In the genomic region with DNA sequence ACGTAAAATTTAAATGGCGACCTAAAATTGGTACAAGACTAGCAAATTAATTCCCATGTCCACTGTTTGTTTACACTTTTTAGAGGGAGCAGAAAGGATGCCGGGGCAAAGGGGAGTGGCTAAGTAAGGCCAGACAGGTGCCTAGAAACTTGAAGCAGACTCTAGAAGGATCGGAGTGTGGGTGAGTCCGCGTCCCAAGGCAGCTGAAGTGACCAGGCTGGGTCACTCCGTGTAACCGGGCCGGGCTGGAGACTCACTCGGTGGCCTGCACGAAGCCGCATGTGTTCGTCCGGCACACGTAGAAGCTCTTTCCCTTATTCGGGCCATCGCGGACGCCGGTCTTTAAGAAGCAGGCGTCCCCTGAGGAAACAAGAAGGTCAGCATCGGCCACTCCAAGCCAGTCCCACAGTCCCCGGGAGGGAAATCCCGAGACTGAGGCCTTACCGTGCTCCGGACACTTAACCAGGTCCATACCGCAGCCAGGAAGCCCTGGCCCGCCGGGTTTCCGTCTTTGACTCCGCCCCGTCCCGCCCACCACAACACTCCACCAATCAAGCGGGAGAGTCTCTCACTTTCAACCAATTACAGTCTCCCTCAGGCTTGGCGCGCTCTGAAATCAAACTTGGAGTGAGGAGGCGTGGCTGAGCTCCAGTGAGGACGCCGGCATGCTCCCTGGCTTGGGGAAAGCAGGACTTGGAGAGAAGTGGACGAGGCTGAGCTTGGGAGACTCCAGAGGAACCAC, we compare ENCODE assay signal across 8 mouse cellular contexts. TPM values are rescaled to one million over a fixed set of nuclear protein-coding genes. Genes with fewer than 3 reads are reported as not detected.
DNase-seq lines count a peak whose midpoint lies in the region; ATAC-seq and TF ChIP-seq lines count a peak whose summit lies in the region.

A gene (minus strand): TSS at position 488 of the 742 bp plus-strand sequence.

- peaks cover 22% of the 10 kb centered on the region for H3K36me3 ChIP-seq in hindbrain, embryonic 10.5 days
- no peaks in the 10 kb centered on the region for H3K36me3 ChIP-seq in lung, postnatal 0 days (ENCODE audit: insufficient read depth, low read length)

- H3K4me3 ChIP-seq in hindbrain, embryonic 10.5 days, result peak within 1 kb of the TSS; percentile 80
- H3K4me3 ChIP-seq in lung, postnatal 0 days (ENCODE audit: low read depth, low read length), result peak within 1 kb of the TSS; percentile 58

- no peaks in the 10 kb centered on the region for H3K9me3 ChIP-seq in hindbrain, embryonic 10.5 days
- no peaks in the 10 kb centered on the region for H3K9me3 ChIP-seq in lung, postnatal 0 days (ENCODE audit: low read length)

- H3K9ac ChIP-seq in lung, postnatal 0 days (replicated peaks; ENCODE audit: low read depth), result peak within 1 kb of the TSS; percentile 51

- H3K4me2 ChIP-seq in lung, postnatal 0 days (replicated peaks; ENCODE audit: low read depth, low read length), result peak within 1 kb of the TSS; percentile 88

- no peak for TF ChIP-seq EP300 in lung, postnatal 0 days (IDR thresholded peaks at IDR 0.05)

- peaks cover 16% of the 10 kb centered on the region for H3K4me1 ChIP-seq in hindbrain, embryonic 10.5 days (replicated peaks)
- H3K4me1 ChIP-seq in lung, postnatal 0 days (ENCODE audit: insufficient read depth, low read depth, low read length), result peaks cover 3% of the 10 kb centered on the region; the same call in 1 of the 2 replicates

- WGBS in hindbrain, embryonic 10.5 days, result under 1% methylated on average over 40 of the region's 40 CpGs
- WGBS in lung, postnatal 0 days, result under 1% methylated on average over 37 of the region's 40 CpGs

- ATAC-seq in frontal cortex, adult (ENCODE audit: low TSS enrichment), result peak; percentile 99
- ATAC-seq in lung, postnatal 0 days, result peak; percentile 100

- no peaks in the 10 kb centered on the region for H3K27me3 ChIP-seq in hindbrain, embryonic 10.5 days (ENCODE audit: insufficient read depth, poor library complexity, severe bottlenecking)
- H3K27me3 ChIP-seq in lung, postnatal 0 days (replicated peaks; ENCODE audit: insufficient read depth, low read length), result no peaks in the 10 kb centered on the region

- DNase-seq in MN1 (ENCODE audit: low spot score), result peak; percentile 91
- DNase-seq in cerebellum, adult 9-10 months, result peak; percentile 89
- peak; percentile 95 for DNase-seq in hindbrain, embryonic 10.5 days (ENCODE audit: low spot score)
- peak; percentile 86 for DNase-seq in layer of hippocampus, adult 9-11 months
- peak; percentile 96 for DNase-seq in lung, postnatal 0 days (ENCODE audit: low spot score)
- DNase-seq in ovary, postnatal 14 days (ENCODE audit: low spot score), result peak; percentile 93
- peak; percentile 93 for DNase-seq in thymus, postnatal 14 days

- H3K27ac ChIP-seq in hindbrain, embryonic 10.5 days, result peak within 1 kb of the TSS; percentile 83
- H3K27ac ChIP-seq in lung, postnatal 0 days (ENCODE audit: low read length), result no peak within 1 kb of the TSS

- TF ChIP-seq CTCF in lung, postnatal 0 days (IDR thresholded peaks at IDR 0.05), result no peak

RNA-seq across cellular contexts. Expression of the gene that starts here (rescaled TPM):
- 24.3 and 28.1 TPM in 2 replicates for polyA plus RNA-seq in hindbrain, embryonic 10.5 days (2016; fragmentation: Nextera tagmentation; extraction: Ambion mirVana)
- polyA plus RNA-seq in lung, postnatal 0 days (2015; fragmentation: Nextera tagmentation; extraction: Ambion mirVana), result 3.6 and 4.0 TPM in 2 replicates
